Mouse (Mus musculus) testis, adult 2 months (tissue): ENCODE measurements at regions not wholly inside any gene's neighbourhood (a gene's known extent, or its start where the extent isn't known, plus 50 kb on each side); places are given as distances from the start of the nearest gene placed in this dataset.

Experiments
- H3K27ac ChIP-seq: fragments of 200-500 bp; 2 replicates; pipeline ENCODE4 v1.5.1; 2012; ENCODE audit warnings: low read depth, low read length; ENCODE audit not compliant: control insufficient read depth, insufficient read depth
- H3K27me3 ChIP-seq: fragments of 200-500 bp; 2 replicates; pipeline ENCODE4 v1.6.1; 2012; ENCODE audit warnings: mild to moderate bottlenecking, low read length, moderate library complexity; ENCODE audit not compliant: control insufficient read depth, insufficient read depth
- H3K36me3 ChIP-seq: fragments of 200-500 bp; 2 replicates; pipeline ENCODE4 v1.6.1; 2012; ENCODE audit warnings: mild to moderate bottlenecking, low read length; ENCODE audit not compliant: control insufficient read depth, insufficient read depth
- H3K4me1 ChIP-seq: fragments of 200-500 bp; 2 replicates; pipeline ENCODE4 v1.6.1; 2012; ENCODE audit warnings: low read length; ENCODE audit not compliant: control insufficient read depth, insufficient read depth
- H3K4me3 ChIP-seq: fragments of 200-500 bp; 2 replicates; pipeline ENCODE4 v1.5.1; 2012; ENCODE audit warnings: low read depth, mild to moderate bottlenecking, low read length, moderate library complexity, mixed read lengths; ENCODE audit not compliant: control insufficient read depth
- CTCF ChIP-seq: fragments of 200-500 bp; IDR thresholded peaks from 2 replicates; pipeline ENCODE4 v1.5.1; 2012; ENCODE audit warnings: low read depth, mild to moderate bottlenecking, inconsistent platforms, low read length, moderate library complexity; ENCODE audit not compliant: control insufficient read depth, insufficient read depth, insufficient replicate concordance
- POLR2A ChIP-seq: fragments of 200-500 bp; IDR thresholded peaks from 2 replicates; pipeline ENCODE4 v1.6.1; 2012; ENCODE audit warnings: low read depth, mild to moderate bottlenecking, inconsistent platforms, low read length, moderate library complexity; ENCODE audit not compliant: control insufficient read depth

- Histone ChIP-seq H3K27ac (no peak overlapping the region), H3K27me3 (no peaks in the 10 kb centered on the region), H3K4me3 (no peak overlapping the region), H3K4me1 (no peaks in the 10 kb centered on the region), H3K36me3 (no peaks in the 10 kb centered on the region)
- no peak for TF ChIP-seq POLR2A
- no peak for TF ChIP-seq CTCF
These were observed 479.1 kb downstream of the Insc start for GRCm38 (mm10) chr7:115222642-115223041.

- Histone ChIP-seq H3K4me1 (no peaks in the 10 kb centered on the region), H3K4me3 (no peak overlapping the region), H3K27ac (no peak overlapping the region), H3K36me3 (no peaks in the 10 kb centered on the region), H3K27me3 (no peaks in the 10 kb centered on the region)
- TF ChIP-seq POLR2A (no peak), CTCF (no peak)
These were observed 487.0 kb downstream of the Insc start for GRCm38 (mm10) chr7:115230525-115230924.

GRCm38 (mm10) chr7:115233850-115234436 is 490.4 kb downstream of the Insc start:
- Histone ChIP-seq H3K4me3 (no peak overlapping the region), H3K36me3 (no peaks in the 10 kb centered on the region), H3K27ac (no peak overlapping the region), H3K27me3 (no peaks in the 10 kb centered on the region), H3K4me1 (no peaks in the 10 kb centered on the region)
- TF ChIP-seq POLR2A, result no peak
- TF ChIP-seq CTCF, result no peak

- H3K27me3 ChIP-seq, result no peaks in the 10 kb centered on the region
- H3K36me3 ChIP-seq, result no peaks in the 10 kb centered on the region
- H3K27ac ChIP-seq, result no peak overlapping the region
- H3K4me3 ChIP-seq, result no peak overlapping the region
- no peaks in the 10 kb centered on the region for H3K4me1 ChIP-seq
- TF ChIP-seq POLR2A (no peak), CTCF (no peak)
These were observed 493.6 kb downstream of the Insc start for GRCm38 (mm10) chr7:115237131-115237530.

GRCm38 (mm10) chr7:115251591-115252369 is 508.3 kb downstream of the Insc start:
- no peak overlapping the region for H3K27ac ChIP-seq
- TF ChIP-seq CTCF (no peak), POLR2A (no peak)
- no peaks in the 10 kb centered on the region for H3K36me3 ChIP-seq
- H3K4me3 ChIP-seq, result no peak overlapping the region
- H3K27me3 ChIP-seq, result no peaks in the 10 kb centered on the region
- H3K4me1 ChIP-seq, result no peaks in the 10 kb centered on the region

GRCm38 (mm10) chr7:115252370-115252750 is 508.9 kb downstream of the Insc start:
- no peak for TF ChIP-seq POLR2A
- no peak for TF ChIP-seq CTCF
- Histone ChIP-seq H3K4me1 (no peaks in the 10 kb centered on the region), H3K4me3 (no peak overlapping the region), H3K27ac (no peak overlapping the region), H3K36me3 (no peaks in the 10 kb centered on the region), H3K27me3 (no peaks in the 10 kb centered on the region)

- no peak overlapping the region for H3K27ac ChIP-seq
- no peak for TF ChIP-seq POLR2A
- TF ChIP-seq CTCF, result no peak
- no peaks in the 10 kb centered on the region for H3K4me1 ChIP-seq
- no peaks in the 10 kb centered on the region for H3K36me3 ChIP-seq
- no peak overlapping the region for H3K4me3 ChIP-seq
- no peaks in the 10 kb centered on the region for H3K27me3 ChIP-seq
These were observed 515.1 kb downstream of the Insc start for GRCm38 (mm10) chr7:115258626-115259025.
